Mouse (Mus musculus) G1E (cell line): ENCODE results near the gene Slc28a2. TPM values are rescaled to one million over a fixed set of nuclear protein-coding genes. Genes with fewer than 3 reads are reported as not detected.
"Not testable (repeated sequence)": the region's sequence is repeated elsewhere in the genome, so short reads cannot be mapped to it uniquely, and the experiment has no call there.

ENCODE experiments used
- ATAC-seq: 2 replicates; pipeline ENCODE4 v1.8.0; 2016; ENCODE audit warnings: mild to moderate bottlenecking; ENCODE audit not compliant: insufficient number of reproducible peaks, poor library complexity, low FRiP score, severe bottlenecking; ENCODE audit errors: extremely low read depth
- DNase-seq: peaks from one replicate; pipeline ENCODE4 v3.0.0; 2012; ENCODE audit warnings: low spot score
- H3K27me3 ChIP-seq: 2 replicates; pipeline ENCODE4 v1.6.1; 2012; ENCODE audit warnings: mild to moderate bottlenecking, low read length, inconsistent platforms; ENCODE audit not compliant: insufficient read depth
- H3K36me3 ChIP-seq: replicated peaks from 2 replicates; pipeline ENCODE3; 2012; ENCODE audit warnings: mild to moderate bottlenecking, inconsistent platforms
- H3K4me1 ChIP-seq: 2 replicates; pipeline ENCODE4 v1.6.1; 2012; ENCODE audit warnings: low read depth, low read length, inconsistent platforms, mixed read lengths; ENCODE audit not compliant: insufficient read depth
- H3K4me3 ChIP-seq: 2 replicates; pipeline ENCODE4 v1.5.1; 2012; ENCODE audit warnings: low read depth, mild to moderate bottlenecking, inconsistent platforms, low read length, moderate library complexity, mixed read lengths
- H3K9me3 ChIP-seq: replicated peaks from 2 replicates; pipeline ENCODE4 v1.6.1; 2012; ENCODE audit warnings: inconsistent platforms
- CTCF ChIP-seq: IDR thresholded peaks from 2 replicates; pipeline ENCODE4 v1.5.1; 2012; ENCODE audit warnings: low read depth, low read length, inconsistent platforms, mixed read lengths
- GATA1 ChIP-seq: IDR thresholded peaks from 2 replicates; pipeline ENCODE4 v1.6.1; 2012; ENCODE audit warnings: borderline replicate concordance, low read length, inconsistent platforms, mixed read lengths
- GATA2 ChIP-seq: IDR thresholded peaks from 2 replicates; pipeline ENCODE4 v1.6.1; 2012; ENCODE audit warnings: low read depth, low read length, inconsistent platforms, borderline replicate concordance
- POLR2AphosphoS5 ChIP-seq: IDR thresholded peaks from 2 replicates; pipeline ENCODE4 v1.6.1; 2012; ENCODE audit warnings: low read depth, low read length, inconsistent platforms; ENCODE audit not compliant: insufficient replicate concordance
- TAL1 ChIP-seq: conservative IDR thresholded peaks from 2 replicates; pipeline ENCODE4 v1.6.1; 2012; ENCODE audit warnings: low read depth, low read length, inconsistent platforms, mixed read lengths
- polyA plus RNA-seq: library from polyadenylated mRNA; stranded (reverse); fragments of >175 nt; gene quantifications from 2 replicates; pipeline ENCODE4 v1.2.3, GENCODE M21; 2012
- total RNA-seq, 2 experiments: library from RNA; stranded (forward) in 1 of 2; stranded (reverse) in 1 of 2; fragments of 200-1000 nt in 1 of 2; fragments of >200 nt in 1 of 2; fragmentation: Nextera tagmentation in 1 of 2; gene quantifications; 2 replicates each; pipeline ENCODE4 v1.2.3; 2014 to 2017

Slc28a2 gene
- total and polyA plus RNA-seq, 3 experiments: 0.01 to 0.05 TPM; not detected in 1

GRCm38 (mm10) chr2:122381329-122382103 is 44.8 kb upstream of the Slc28a2 start:
- H3K36me3 ChIP-seq: no peaks in the 10 kb centered on the region
- H3K4me3 ChIP-seq: no peak overlapping the region
- no peak for TF ChIP-seq GATA2
- peaks cover 4% of the 10 kb centered on the region for H3K27me3 ChIP-seq
- ATAC-seq (no peak), DNase-seq (no peak)
- peaks cover 14% of the 10 kb centered on the region for H3K4me1 ChIP-seq
- no peaks in the 10 kb centered on the region for H3K9me3 ChIP-seq

GRCm38 (mm10) chr2:122382121-122382520 is 44.2 kb upstream of the Slc28a2 start:
- H3K36me3 ChIP-seq: no peaks in the 10 kb centered on the region
- H3K4me1 ChIP-seq: peaks cover 14% of the 10 kb centered on the region
- H3K4me3 ChIP-seq: no peak overlapping the region
- H3K27me3 ChIP-seq: peaks cover 4% of the 10 kb centered on the region
- ATAC-seq: no peak
- no peaks in the 10 kb centered on the region for H3K9me3 ChIP-seq
- DNase-seq: no peak
- no peak for TF ChIP-seq TAL1
- TF ChIP-seq POLR2AphosphoS5: no peak
- no peak for TF ChIP-seq GATA2
- TF ChIP-seq CTCF: no peak
- no peak for TF ChIP-seq GATA1

GRCm38 (mm10) chr2:122385095-122385494 is 41.2 kb upstream of the Slc28a2 start:
- H3K27me3 ChIP-seq: peaks cover 7% of the 10 kb centered on the region; the same call in 1 of the 2 replicates
- no peaks in the 10 kb centered on the region for H3K36me3 ChIP-seq
- H3K4me1 ChIP-seq: 0 out of 2 replicates have a peak, but pooled peaks cover under 1% of the 10 kb centered on the region
- ATAC-seq: no peak
- DNase-seq: no peak
- no peak for TF ChIP-seq GATA2
- no peaks in the 10 kb centered on the region for H3K9me3 ChIP-seq
- no peak overlapping the region for H3K4me3 ChIP-seq

GRCm38 (mm10) chr2:122387135-122387534 is 39.1 kb upstream of the Slc28a2 start:
- not testable (repeated sequence) for DNase-seq, H3K9me3 ChIP-seq, ATAC-seq, H3K4me3 ChIP-seq, H3K4me1 ChIP-seq, H3K36me3 ChIP-seq, H3K27me3 ChIP-seq

GRCm38 (mm10) chr2:122396150-122396549 is 30.1 kb upstream of the Slc28a2 start:
- Histone ChIP-seq H3K4me1 (no peaks in the 10 kb centered on the region), H3K36me3 (no peaks in the 10 kb centered on the region), H3K9me3 (no peaks in the 10 kb centered on the region), H3K27me3 (peaks cover 5% of the 10 kb centered on the region; the same call in 1 of the 2 replicates), H3K4me3 (no peak overlapping the region)
- TF ChIP-seq TAL1: no peak
- no peak for TF ChIP-seq POLR2AphosphoS5
- no peak for TF ChIP-seq GATA1
- TF ChIP-seq GATA2: no peak
- TF ChIP-seq CTCF: no peak
- DNase-seq (no peak), ATAC-seq (no peak)

GRCm38 (mm10) chr2:122407607-122408006 is 18.7 kb upstream of the Slc28a2 start:
- ATAC-seq (no peak), DNase-seq (no peak)
- Histone ChIP-seq H3K4me3 (no peak overlapping the region), H3K36me3 (no peaks in the 10 kb centered on the region), H3K27me3 (no peaks in the 10 kb centered on the region), H3K9me3 (no peaks in the 10 kb centered on the region), H3K4me1 (no peaks in the 10 kb centered on the region)
- TF ChIP-seq GATA1: no peak
- no peak for TF ChIP-seq CTCF
- TF ChIP-seq TAL1: no peak
- no peak for TF ChIP-seq GATA2
- no peak for TF ChIP-seq POLR2AphosphoS5

- ATAC-seq (no peak), DNase-seq (no peak)
- Histone ChIP-seq H3K27me3 (no peaks in the 10 kb centered on the region), H3K36me3 (no peaks in the 10 kb centered on the region), H3K4me3 (no peak overlapping the region), H3K4me1 (no peaks in the 10 kb centered on the region), H3K9me3 (no peaks in the 10 kb centered on the region)
- no peak for TF ChIP-seq POLR2AphosphoS5
Observed at GRCm38 (mm10) chr2:122408928-122409327, 17.3 kb upstream of the Slc28a2 start.

GRCm38 (mm10) chr2:122426645-122427044 is 368 bp downstream of the Slc28a2 start:
- not testable (repeated sequence) for H3K4me1 ChIP-seq, DNase-seq, ATAC-seq, H3K9me3 ChIP-seq, H3K27me3 ChIP-seq, H3K36me3 ChIP-seq, H3K4me3 ChIP-seq

GRCm38 (mm10) chr2:122438706-122439482 is 12.6 kb downstream of the Slc28a2 start:
- DNase-seq, ATAC-seq, H3K4me1 ChIP-seq, H3K9me3 ChIP-seq, H3K36me3 ChIP-seq, H3K27me3 ChIP-seq, H3K4me3 ChIP-seq: not testable (repeated sequence)

- H3K4me3 ChIP-seq, H3K27me3 ChIP-seq, H3K4me1 ChIP-seq, DNase-seq, ATAC-seq, H3K36me3 ChIP-seq, H3K9me3 ChIP-seq: not testable (repeated sequence)
Observed at GRCm38 (mm10) chr2:122440521-122440920, 14.2 kb downstream of the Slc28a2 start.
